Mouse (Mus musculus): ENCODE results near the gene Nudt11.
"Not testable (repeated sequence)": the region's sequence is repeated elsewhere in the genome, so short reads cannot be mapped to it uniquely, and the experiment has no call there.

- not testable (repeated sequence) for TF ChIP-seq CTCF (IDR thresholded peaks at IDR 0.05; ENCODE audit: control insufficient read depth, insufficient read depth, low read length); POLR2A (IDR thresholded peaks at IDR 0.05; ENCODE audit: borderline replicate concordance, control insufficient read depth, low read depth, low read length)
Observed at GRCm38 (mm10) chrX:6047066-6047935, at the start of gene Nudt11.

All from bone marrow, adult 2 months (tissue).